Mouse (Mus musculus) intestine, embryonic 14.5 days (tissue): ENCODE data around the gene Ccdc57. TPM values are rescaled to one million over a fixed set of nuclear protein-coding genes. Genes with fewer than 3 reads are reported as not detected.

Experiments
- ATAC-seq: fragments of 200-750 bp; cut with Nextera tagmentation; replicated peaks from 2 replicates; pipeline ENCODE4 v1.8.0; 2017; ENCODE audit warnings: low read depth, moderate number of reproducible peaks, moderate TSS enrichment, moderate library complexity; ENCODE audit not compliant: low FRiP score, low TSS enrichment
- DNase-seq: peaks from one replicate; pipeline ENCODE4 v3.0.0-alpha.2; 2018; ENCODE audit warnings: low spot score
- H3K27ac ChIP-seq: fragments of 300-500 bp; sonication (generic); 2 replicates; pipeline ENCODE4 v1.5.1; 2014; ENCODE audit warnings: low read depth, mild to moderate bottlenecking, control low read depth
- H3K27me3 ChIP-seq: fragments of 300-500 bp; sonication (generic); replicated peaks from 2 replicates; pipeline ENCODE4 v1.6.1; 2014; ENCODE audit warnings: low read length, control low read depth; ENCODE audit not compliant: control insufficient read depth, insufficient read depth
- H3K36me3 ChIP-seq: fragments of 300-500 bp; sonication (generic); 2 replicates; pipeline ENCODE4 v1.6.1; 2014; ENCODE audit warnings: low read length, control low read depth; ENCODE audit not compliant: control insufficient read depth, insufficient read depth
- H3K4me1 ChIP-seq: fragments of 300-500 bp; sonication (generic); replicated peaks from 2 replicates; pipeline ENCODE4 v1.6.1; 2014; ENCODE audit warnings: low read length, control low read depth, mixed read lengths; ENCODE audit not compliant: control insufficient read depth, insufficient read depth
- H3K4me2 ChIP-seq: fragments of 300-500 bp; sonication (generic); 2 replicates; pipeline ENCODE4 v1.6.1; 2014; ENCODE audit warnings: low read length
- H3K4me3 ChIP-seq: fragments of 300-500 bp; sonication (generic); 2 replicates; pipeline ENCODE4 v1.5.1; 2014; ENCODE audit warnings: low read depth, low read length, control low read depth, mixed read lengths
- H3K9ac ChIP-seq: fragments of 300-500 bp; sonication (generic); 2 replicates; pipeline ENCODE4 v1.6.1; 2014; ENCODE audit warnings: mild to moderate bottlenecking, low read length
- H3K9me3 ChIP-seq: fragments of 300-500 bp; sonication (generic); 2 replicates; pipeline ENCODE4 v1.6.1; 2016; ENCODE audit warnings: low read length, control low read depth; ENCODE audit not compliant: control insufficient read depth
- WGBS: fragments of 180-500 bp; shearing (Covaris S2); extraction: QIAGEN DNeasy Blood & Tissue Kit; methylation state at CpG from one replicate; pipeline ENCODE4 v1.1.7; 2014; 5-methylcytosine and 5-hydroxymethylcytosine counted together
- polyA plus RNA-seq: library from polyadenylated mRNA; unstranded; fragments of >200 nt; fragmentation: Nextera tagmentation; extraction: Ambion mirVana; gene quantifications from 2 replicates; pipeline ENCODE4 v1.2.1, GENCODE M21; 2014

Gene Ccdc57
- polyA plus RNA-seq, 1 experiment from 2014 or later = 5.9 TPM

DNA sequence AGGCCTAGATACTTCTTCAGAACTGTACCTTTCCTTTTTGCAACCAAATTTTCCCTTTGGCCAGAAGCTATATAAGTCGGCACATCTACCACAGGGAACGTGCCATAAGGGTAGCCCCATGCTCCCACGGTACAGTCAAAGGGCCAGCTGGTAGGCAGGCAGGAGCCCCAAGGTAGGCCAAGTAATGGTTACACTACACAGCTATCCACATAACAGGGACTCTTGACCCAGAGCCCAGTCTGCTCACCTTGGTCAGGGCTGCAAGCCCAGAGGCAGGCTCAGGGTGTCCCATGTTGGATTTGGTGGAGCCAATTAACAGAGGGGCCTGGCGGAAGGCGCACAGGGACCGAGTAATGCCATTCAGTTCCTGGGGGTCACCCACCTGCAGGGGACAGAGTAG lies 113.1 kb downstream of the Ccdc57 start:
- ATAC-seq (no peak), DNase-seq (no peak)
- Histone ChIP-seq H3K36me3 (peaks cover 78% of the 10 kb centered on the region), H3K4me3 (no peak overlapping the region), H3K9me3 (no peaks in the 10 kb centered on the region), H3K4me2 (no peak overlapping the region), H3K27ac (no peak overlapping the region), H3K4me1 (peaks cover 19% of the 10 kb centered on the region), H3K27me3 (no peaks in the 10 kb centered on the region), H3K9ac (no peak overlapping the region)
- 94% methylated on average over 6 of the region's 6 CpGs for WGBS

DNA sequence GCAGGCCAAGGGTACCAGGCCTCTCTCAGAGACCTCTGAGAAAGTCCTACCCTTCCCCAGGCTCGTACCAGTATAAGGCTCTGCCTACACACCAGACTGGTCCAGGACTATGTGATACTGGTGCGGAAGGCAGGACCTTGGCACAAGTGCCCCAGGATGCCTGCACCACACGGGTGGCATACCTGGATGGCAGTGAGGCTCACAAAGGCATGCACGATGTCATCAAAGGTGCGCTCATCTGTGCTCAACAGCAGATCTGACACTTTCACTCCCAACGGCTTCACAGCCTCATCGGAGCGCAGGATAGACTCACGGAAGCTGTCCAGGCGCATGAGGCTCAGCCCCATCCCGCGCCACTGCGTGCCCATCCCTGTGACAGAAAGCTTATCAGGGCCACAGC lies 114.4 kb downstream of the Ccdc57 start:
- peaks cover 19% of the 10 kb centered on the region for H3K4me1 ChIP-seq
- H3K36me3 ChIP-seq = peaks cover 91% of the 10 kb centered on the region
- no peak for DNase-seq
- no peaks in the 10 kb centered on the region for H3K9me3 ChIP-seq
- H3K9ac ChIP-seq = no peak overlapping the region
- no peak overlapping the region for H3K4me2 ChIP-seq
- WGBS = 95% methylated on average over 13 of the region's 13 CpGs
- no peak overlapping the region for H3K27ac ChIP-seq
- H3K4me3 ChIP-seq = no peak overlapping the region
- no peak for ATAC-seq
- no peaks in the 10 kb centered on the region for H3K27me3 ChIP-seq

DNA sequence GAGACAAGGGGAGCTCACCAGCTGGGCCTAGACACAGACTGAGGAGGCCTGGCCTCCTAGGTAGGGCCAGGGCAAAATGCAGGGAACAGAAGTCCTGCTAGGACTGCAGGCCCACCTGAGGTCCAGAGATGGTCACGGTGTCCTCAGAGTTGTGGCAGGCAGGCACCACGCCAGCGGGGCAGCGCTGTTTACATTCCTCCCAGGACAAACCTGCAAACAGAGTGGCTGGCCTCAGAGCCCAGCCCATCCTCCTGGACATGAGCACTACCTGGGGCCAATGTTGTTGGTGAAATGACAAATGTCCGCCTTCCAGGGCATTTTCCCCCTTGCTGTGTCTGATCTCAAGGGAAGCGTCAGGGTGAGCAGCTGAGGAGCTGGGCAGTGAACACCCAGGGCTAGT lies 115.3 kb downstream of the Ccdc57 start:
- H3K9ac ChIP-seq = no peak overlapping the region
- no peaks in the 10 kb centered on the region for H3K27me3 ChIP-seq
- ATAC-seq = no peak
- no peaks in the 10 kb centered on the region for H3K9me3 ChIP-seq
- DNase-seq = no peak
- WGBS = 81% methylated on average over 6 of the region's 6 CpGs
- H3K4me2 ChIP-seq = no peak overlapping the region
- peaks cover 100% of the 10 kb centered on the region for H3K36me3 ChIP-seq
- H3K4me1 ChIP-seq = peaks cover 12% of the 10 kb centered on the region
- no peak overlapping the region for H3K27ac ChIP-seq
- no peak overlapping the region for H3K4me3 ChIP-seq

DNA sequence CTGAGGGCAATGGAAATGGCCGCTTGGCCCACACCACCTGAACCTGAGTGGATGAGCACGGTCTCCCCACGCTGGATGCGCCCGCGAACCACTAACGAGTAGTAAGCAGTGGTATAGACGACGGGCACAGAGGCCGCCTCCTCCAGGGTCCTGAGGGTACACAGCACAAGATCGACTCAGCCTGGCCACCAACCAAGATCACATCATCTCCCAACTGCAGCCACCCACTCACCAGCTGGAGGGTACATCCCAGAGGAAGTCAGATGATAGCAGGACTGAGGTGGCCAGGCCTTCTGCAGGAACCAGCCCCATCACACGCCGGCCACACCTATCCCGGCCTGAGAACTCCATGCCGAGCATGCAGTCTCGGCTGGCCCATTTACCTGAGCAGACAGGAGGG lies 120.6 kb downstream of the Ccdc57 start:
- Histone ChIP-seq H3K4me2 (no peak overlapping the region), H3K36me3 (peaks cover 100% of the 10 kb centered on the region), H3K9ac (no peak overlapping the region), H3K27ac (no peak overlapping the region), H3K4me3 (no peak overlapping the region), H3K4me1 (no peaks in the 10 kb centered on the region), H3K9me3 (no peaks in the 10 kb centered on the region), H3K27me3 (no peaks in the 10 kb centered on the region)
- DNase-seq = no peak
- WGBS = 95% methylated on average over 16 of the region's 16 CpGs
- ATAC-seq = no peak

DNA sequence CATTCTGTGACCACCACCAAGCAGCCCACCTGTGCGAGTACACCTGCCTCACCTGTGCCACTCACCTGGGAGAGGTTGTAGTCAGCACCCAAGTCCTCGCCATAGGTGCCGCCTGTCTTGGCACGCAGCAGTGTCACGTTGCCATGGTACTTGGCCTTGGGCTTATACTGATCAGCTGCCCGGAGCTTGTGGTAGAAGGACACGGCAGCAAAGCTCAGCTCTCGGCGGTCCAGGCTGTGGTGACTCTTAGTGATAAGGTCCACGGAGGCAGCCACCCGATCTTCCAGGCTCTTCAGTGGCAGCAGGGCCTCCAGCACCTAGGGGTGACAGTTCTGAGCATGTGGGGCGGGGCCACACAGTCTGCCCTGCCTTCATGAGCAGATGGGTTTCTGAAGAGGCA lies 124.7 kb downstream of the Ccdc57 start:
- no peak overlapping the region for H3K4me3 ChIP-seq
- H3K27me3 ChIP-seq = no peaks in the 10 kb centered on the region
- DNase-seq = no peak
- H3K9ac ChIP-seq = no peak overlapping the region
- WGBS = 92% methylated on average over 12 of the region's 12 CpGs
- H3K4me2 ChIP-seq = no peak overlapping the region
- H3K9me3 ChIP-seq = no peaks in the 10 kb centered on the region
- peaks cover 80% of the 10 kb centered on the region for H3K36me3 ChIP-seq
- no peaks in the 10 kb centered on the region for H3K4me1 ChIP-seq
- ATAC-seq = no peak
- no peak overlapping the region for H3K27ac ChIP-seq

DNA sequence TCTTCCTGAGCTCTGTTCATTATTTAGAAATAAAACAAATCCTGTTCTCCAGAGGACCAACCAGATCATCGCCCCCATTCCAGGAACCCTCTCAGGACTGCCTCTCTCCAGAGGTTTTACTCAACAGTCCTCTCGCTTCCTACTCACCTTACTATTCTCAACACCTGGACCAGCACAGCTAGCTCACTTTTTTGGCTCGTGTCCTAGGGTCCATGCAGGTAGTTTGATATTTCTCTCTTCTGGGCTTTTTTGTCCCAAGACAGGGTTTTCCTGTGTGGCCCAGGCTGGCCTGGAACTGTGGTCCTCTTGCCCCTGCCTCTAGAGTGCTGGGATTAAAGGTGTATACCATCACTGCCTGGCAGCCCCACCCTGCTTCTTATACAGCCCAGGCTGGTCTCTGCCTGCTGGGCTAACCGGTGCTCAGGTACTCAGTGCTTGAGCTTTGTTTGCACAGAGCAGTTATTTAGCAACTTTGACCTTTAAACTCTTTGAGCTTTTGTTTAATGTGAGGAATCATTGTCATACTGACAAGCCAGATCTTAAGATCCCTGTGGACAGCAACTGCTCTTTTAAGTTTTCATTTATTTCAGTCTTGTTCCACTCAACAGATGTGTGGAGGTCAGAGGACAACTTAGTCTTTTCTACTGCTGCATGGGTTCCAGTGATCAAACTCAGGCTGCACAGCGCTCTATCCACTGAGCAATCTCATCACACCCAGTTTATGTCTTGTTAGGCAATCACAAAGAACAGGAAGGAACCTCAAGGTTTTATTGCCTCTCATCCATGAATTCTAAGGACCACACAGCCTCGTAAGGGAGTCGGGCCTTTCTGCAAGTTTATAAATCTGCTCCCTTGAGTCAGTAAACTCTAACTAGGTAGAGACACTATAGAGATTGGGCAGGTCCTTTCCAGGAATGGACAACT lies 127.0 kb downstream of the Ccdc57 start:
- peaks cover 57% of the 10 kb centered on the region for H3K36me3 ChIP-seq

DNA sequence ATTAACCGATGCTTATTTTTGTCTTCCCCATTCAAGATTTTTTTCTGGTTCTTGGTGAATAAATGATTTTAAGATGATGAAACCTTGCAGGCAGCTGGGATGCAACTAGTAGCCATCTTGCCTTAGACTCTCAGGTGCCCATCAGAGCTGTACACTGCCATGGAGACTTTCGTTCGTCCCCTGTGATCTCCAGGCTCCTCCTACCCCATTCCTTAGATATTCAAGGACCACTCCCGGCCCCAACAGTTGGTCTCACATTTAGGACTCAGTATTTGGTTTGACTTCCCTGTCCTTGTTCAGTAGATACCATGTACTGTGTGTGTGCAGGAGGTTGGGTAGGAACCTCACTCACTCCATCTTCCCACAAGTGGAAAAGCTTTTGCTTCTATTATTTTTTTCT lies 127.9 kb downstream of the Ccdc57 start:
- no peaks in the 10 kb centered on the region for H3K9me3 ChIP-seq
- H3K36me3 ChIP-seq = peaks cover 48% of the 10 kb centered on the region
- H3K9ac ChIP-seq = no peak overlapping the region
- ATAC-seq (no peak), DNase-seq (no peak)
- no peak overlapping the region for H3K4me2 ChIP-seq
- 67% methylated on average over 4 of the region's 4 CpGs for WGBS
- H3K27ac ChIP-seq = no peak overlapping the region
- H3K4me3 ChIP-seq = no peak overlapping the region
- H3K27me3 ChIP-seq = no peaks in the 10 kb centered on the region
- H3K4me1 ChIP-seq = peaks cover 7% of the 10 kb centered on the region; the same call in 1 of the 2 replicates

More for the DNA sequence above, 127.0 kb downstream of the Ccdc57 start:
- no peak overlapping the region for H3K9ac ChIP-seq
- H3K9me3 ChIP-seq = no peaks in the 10 kb centered on the region
- no peak overlapping the region for H3K4me3 ChIP-seq
- ATAC-seq (peak; percentile 51), DNase-seq (no peak)
- WGBS = 75% methylated on average over 7 of the region's 7 CpGs
- H3K27me3 ChIP-seq = no peaks in the 10 kb centered on the region
- no peak overlapping the region for H3K4me2 ChIP-seq
- H3K27ac ChIP-seq = no peak overlapping the region; the same call in 1 of the 2 replicates
- H3K4me1 ChIP-seq = no peaks in the 10 kb centered on the region

DNA sequence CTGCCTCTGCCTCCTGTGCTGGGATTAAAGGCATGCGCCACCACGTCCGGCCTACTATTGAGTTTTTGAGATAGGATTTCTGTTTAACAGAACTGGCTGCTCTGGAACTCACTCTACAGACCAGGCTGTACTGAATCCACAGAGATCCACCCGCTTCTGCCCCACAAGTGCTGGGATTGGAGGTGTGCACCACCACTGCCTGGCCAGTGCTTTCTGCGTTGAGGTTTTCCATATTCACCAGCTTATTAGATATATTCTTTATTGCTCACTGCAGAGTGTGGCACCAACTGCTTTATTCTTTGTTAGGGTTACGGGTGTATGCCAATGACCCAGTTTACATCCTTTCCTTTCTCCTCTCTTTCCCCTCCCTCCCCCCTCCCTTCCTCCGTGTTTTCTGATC lies 128.4 kb downstream of the Ccdc57 start:
- DNase-seq (no peak), ATAC-seq (no peak)
- peaks cover 10% of the 10 kb centered on the region; the same call in 1 of the 2 replicates for H3K4me1 ChIP-seq
- no peaks in the 10 kb centered on the region for H3K27me3 ChIP-seq
- H3K36me3 ChIP-seq = peaks cover 43% of the 10 kb centered on the region
- no peak overlapping the region for H3K4me3 ChIP-seq
- 77% methylated on average over 7 of the region's 7 CpGs for WGBS
- H3K4me2 ChIP-seq = no peak overlapping the region
- H3K9ac ChIP-seq = no peak overlapping the region
- H3K27ac ChIP-seq = no peak overlapping the region
- H3K9me3 ChIP-seq = no peaks in the 10 kb centered on the region
